Mouse (Mus musculus) limb, embryonic 14.5 days (tissue): ENCODE data around the gene Kcnmb3. TPM values are rescaled to one million over a fixed set of nuclear protein-coding genes. Genes with fewer than 3 reads are reported as not detected.
A peak's percentile ranks its signal among the peaks of the same experiment; 100 is the strongest.

Source experiments
- ATAC-seq: fragments of 200-750 bp; cut with Nextera tagmentation; 2 replicates; pipeline ENCODE4 v1.8.0; 2017; ENCODE audit warnings: low read depth, moderate number of reproducible peaks, moderate TSS enrichment; ENCODE audit not compliant: low FRiP score
- DNase-seq: peaks from one replicate; pipeline ENCODE4 v3.0.0-alpha.2; 2015; ENCODE audit warnings: low spot score
- H3K27ac ChIP-seq: fragments of 300-500 bp; sonication (generic); replicated peaks from 2 replicates; pipeline ENCODE4 v1.5.1; 2014; ENCODE audit warnings: low read depth, mild to moderate bottlenecking, low read length, moderate library complexity, mixed read lengths
- H3K27me3 ChIP-seq: fragments of 300-500 bp; sonication (generic); 2 replicates; pipeline ENCODE4 v1.6.1; 2014; ENCODE audit warnings: low read length, mixed read lengths; ENCODE audit not compliant: control insufficient read depth, insufficient read depth
- H3K36me3 ChIP-seq: fragments of 300-500 bp; sonication (generic); 2 replicates; pipeline ENCODE4 v1.6.1; 2014; ENCODE audit warnings: mild to moderate bottlenecking, low read length, moderate library complexity, mixed read lengths; ENCODE audit not compliant: control insufficient read depth, insufficient read depth
- H3K4me1 ChIP-seq: fragments of 300-500 bp; sonication (generic); 2 replicates; pipeline ENCODE4 v1.6.1; 2014; ENCODE audit warnings: antibody characterized with exemption, low read length, mixed read lengths; ENCODE audit not compliant: control insufficient read depth, insufficient read depth
- H3K4me2 ChIP-seq: fragments of 300-500 bp; sonication (generic); replicated peaks from 2 replicates; pipeline ENCODE4 v1.6.1; 2014; ENCODE audit warnings: low read depth, mild to moderate bottlenecking, low read length, moderate library complexity; ENCODE audit not compliant: severe bottlenecking
- H3K4me3 ChIP-seq: fragments of 300-500 bp; sonication (generic); replicated peaks from 2 replicates; pipeline ENCODE4 v1.5.1; 2014; ENCODE audit warnings: low read length
- H3K9ac ChIP-seq: fragments of 300-500 bp; sonication (generic); 2 replicates; pipeline ENCODE4 v1.6.1; 2014; ENCODE audit warnings: mild to moderate bottlenecking, low read depth, low read length, moderate library complexity; ENCODE audit not compliant: severe bottlenecking
- H3K9me3 ChIP-seq: fragments of 300-500 bp; sonication (generic); 2 replicates; pipeline ENCODE4 v1.6.1; 2016; ENCODE audit warnings: low read length; ENCODE audit not compliant: control insufficient read depth
- POLR2A ChIP-seq: fragments of 200-500 bp; IDR thresholded peaks from 2 replicates; pipeline ENCODE4 v1.8.0; 2012; ENCODE audit warnings: inconsistent platforms, mild to moderate bottlenecking, moderate library complexity, borderline replicate concordance; ENCODE audit not compliant: insufficient read depth, insufficient read length; ENCODE audit errors: extremely low read depth
- WGBS: fragments of 180-500 bp; shearing (Covaris S2); extraction: QIAGEN DNeasy Blood & Tissue Kit; methylation state at CpG from one replicate; pipeline ENCODE4 v1.1.7; 2014; 5-methylcytosine and 5-hydroxymethylcytosine counted together
- polyA plus RNA-seq, 2 experiments: library from polyadenylated mRNA; depleted of rRNA in 1 of 2; stranded (reverse) in 1 of 2; unstranded in 1 of 2; fragments of >200 nt; fragmentation: Nextera tagmentation in 1 of 2; extraction: Ambion mirVana in 1 of 2; gene quantifications; 2 replicates each; pipeline versions ENCODE4 v1.2.1 to v1.2.3; 2012 to 2014

Kcnmb3 gene
- polyA plus RNA-seq, 2 experiments = not detected

- no peak for TF ChIP-seq POLR2A
- DNase-seq (no peak), ATAC-seq (no peak)
- Histone ChIP-seq H3K4me2 (no peak overlapping the region), H3K4me1 (peaks cover 21% of the 10 kb centered on the region), H3K9ac (no peak overlapping the region), H3K27ac (no peak overlapping the region), H3K27me3 (no peaks in the 10 kb centered on the region), H3K36me3 (0 out of 2 replicates have a peak, but pooled peaks cover 3% of the 10 kb centered on the region), H3K9me3 (no peaks in the 10 kb centered on the region), H3K4me3 (no peak overlapping the region)
- 66% methylated on average over 7 of the region's 7 CpGs for WGBS
These were observed 21.6 kb downstream of the Kcnmb3 start for GRCm38 (mm10) chr3:32470449-32470848.

- H3K4me1 ChIP-seq = peaks cover 21% of the 10 kb centered on the region
- no peaks in the 10 kb centered on the region for H3K9me3 ChIP-seq
- DNase-seq = no peak
- TF ChIP-seq POLR2A = no peak
- ATAC-seq = no peak
- H3K4me3 ChIP-seq = no peak overlapping the region
- H3K36me3 ChIP-seq = peaks cover 12% of the 10 kb centered on the region; the same call in 1 of the 2 replicates
- H3K27me3 ChIP-seq = no peaks in the 10 kb centered on the region
- H3K9ac ChIP-seq = no peak overlapping the region
- H3K4me2 ChIP-seq = no peak overlapping the region
- no peak overlapping the region for H3K27ac ChIP-seq
- 67% methylated on average over 4 of the region's 4 CpGs for WGBS
These were observed 23.6 kb downstream of the Kcnmb3 start for GRCm38 (mm10) chr3:32468411-32468810.

GRCm38 (mm10) chr3:32467321-32467720 lies 24.7 kb downstream of the Kcnmb3 start:
- H3K27ac ChIP-seq = no peak overlapping the region
- no peak for ATAC-seq
- peaks cover 16% of the 10 kb centered on the region for H3K4me1 ChIP-seq
- TF ChIP-seq POLR2A = no peak
- peaks cover 22% of the 10 kb centered on the region for H3K36me3 ChIP-seq
- H3K27me3 ChIP-seq = no peaks in the 10 kb centered on the region
- WGBS = 86% methylated on average over 4 of the region's 4 CpGs
- DNase-seq = no peak
- no peak overlapping the region for H3K9ac ChIP-seq
- H3K9me3 ChIP-seq = no peaks in the 10 kb centered on the region
- no peak overlapping the region for H3K4me2 ChIP-seq
- H3K4me3 ChIP-seq = no peak overlapping the region

GRCm38 (mm10) chr3:32459777-32460176 lies 32.3 kb downstream of the Kcnmb3 start:
- TF ChIP-seq POLR2A = no peak
- Histone ChIP-seq H3K4me3 (no peak overlapping the region), H3K36me3 (peaks cover 81% of the 10 kb centered on the region), H3K9me3 (no peaks in the 10 kb centered on the region), H3K4me2 (no peak overlapping the region), H3K4me1 (no peaks in the 10 kb centered on the region), H3K27ac (no peak overlapping the region), H3K27me3 (no peaks in the 10 kb centered on the region), H3K9ac (no peak overlapping the region)
- no peak for ATAC-seq
- 72% methylated on average over 4 of the region's 4 CpGs for WGBS
- DNase-seq = no peak

DNA sequence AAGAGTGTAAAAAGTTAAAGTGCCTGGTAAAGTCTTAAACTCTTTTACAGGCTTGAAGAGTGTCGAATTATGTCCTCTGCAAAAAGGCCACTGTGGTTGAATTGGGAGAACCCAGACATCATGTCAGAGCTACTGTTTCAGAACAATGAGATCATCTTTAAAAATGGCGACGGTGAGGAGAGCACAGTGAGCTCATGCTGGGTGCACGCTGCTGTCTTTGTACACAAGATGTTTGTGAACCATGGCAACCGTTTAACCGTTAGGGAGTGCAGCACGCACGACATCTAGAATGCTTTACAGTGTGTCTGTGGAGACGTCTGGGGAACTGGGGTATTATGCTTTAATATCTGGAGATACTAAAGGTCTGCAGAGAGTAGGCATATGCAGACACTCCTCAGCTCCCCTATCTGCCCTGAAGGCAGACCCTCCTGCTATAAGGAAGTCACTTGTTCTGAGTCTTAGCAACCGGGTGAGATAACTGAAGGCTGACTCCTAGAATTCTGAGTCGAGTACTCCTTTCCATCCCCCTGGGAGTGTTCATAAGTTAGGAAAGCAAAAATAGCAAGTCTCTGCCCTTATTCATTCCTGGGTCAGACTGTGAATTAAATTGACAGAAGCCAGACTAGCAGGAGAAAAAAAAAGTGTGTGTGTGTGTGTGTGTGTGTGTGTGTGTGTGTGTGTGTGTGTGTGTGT lies 37.6 kb downstream of the Kcnmb3 start:
- Histone ChIP-seq H3K27ac (no peak overlapping the region), H3K9ac (no peak overlapping the region), H3K27me3 (no peaks in the 10 kb centered on the region), H3K36me3 (peaks cover 75% of the 10 kb centered on the region), H3K4me2 (no peak overlapping the region), H3K4me3 (no peak overlapping the region), H3K9me3 (no peaks in the 10 kb centered on the region), H3K4me1 (no peaks in the 10 kb centered on the region)
- DNase-seq (no peak), ATAC-seq (peak; percentile 53)
- 67% methylated on average over 11 of the region's 11 CpGs for WGBS
- TF ChIP-seq POLR2A = no peak
